8 mouse cellular contexts compared by ENCODE assay signal in the genomic region with DNA sequence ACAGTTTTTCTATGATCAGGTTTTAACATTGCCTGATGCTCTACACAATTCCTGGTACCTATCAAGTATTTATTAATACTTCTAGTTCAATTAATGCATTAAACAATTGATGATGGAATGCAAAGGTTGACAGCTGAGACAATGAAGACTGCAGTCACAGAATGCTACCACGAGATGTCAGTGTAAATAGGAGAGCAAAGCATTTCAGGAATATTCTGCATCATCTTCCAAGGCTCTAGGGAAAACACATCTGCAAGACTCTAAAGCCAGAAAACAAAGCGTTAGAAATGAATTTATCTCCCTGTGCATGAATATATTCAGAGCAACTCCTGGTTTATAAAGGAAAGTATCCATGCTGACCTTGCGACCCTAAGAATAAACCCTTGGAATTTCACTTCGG.
DNase-seq lines count a peak whose midpoint lies in the region; ATAC-seq and TF ChIP-seq lines count a peak whose summit lies in the region.

No protein-coding gene starts in this region.

- H3K4me1 ChIP-seq in kidney, adult 2 months (ENCODE audit: control insufficient read depth, insufficient read depth, low read length) = no peaks in the 10 kb centered on the region
- H3K4me1 ChIP-seq in limb, embryonic 14.5 days (ENCODE audit: control insufficient read depth, insufficient read depth, low read length) = peaks cover 25% of the 10 kb centered on the region

- no peak overlapping the region for H3K4me3 ChIP-seq in kidney, adult 2 months (ENCODE audit: insufficient read depth, low read depth, low read length)
- no peak overlapping the region for H3K4me3 ChIP-seq in limb, embryonic 14.5 days (replicated peaks; ENCODE audit: low read length)

- H3K27ac ChIP-seq in kidney, adult 2 months (ENCODE audit: insufficient read depth, low read depth, low read length) = peak overlapping the region; percentile 71
- H3K27ac ChIP-seq in limb, embryonic 14.5 days (replicated peaks; ENCODE audit: low read depth, low read length) = no peak overlapping the region

- no peak for ATAC-seq in limb, embryonic 14.5 days (ENCODE audit: low FRiP score, low read depth)
- no peak for ATAC-seq in inflammation-experienced regulatory T-cells, adult 6 months

- H3K36me3 ChIP-seq in kidney, adult 2 months (ENCODE audit: control insufficient read depth, insufficient read depth, low read length) = no peaks in the 10 kb centered on the region
- no peaks in the 10 kb centered on the region for H3K36me3 ChIP-seq in limb, embryonic 14.5 days (ENCODE audit: control insufficient read depth, insufficient read depth, low read length)

- no peaks in the 10 kb centered on the region for H3K27me3 ChIP-seq in kidney, adult 2 months (replicated peaks; ENCODE audit: control insufficient read depth, insufficient read depth, low read length)
- H3K27me3 ChIP-seq in limb, embryonic 14.5 days (ENCODE audit: control insufficient read depth, insufficient read depth, low read length) = no peaks in the 10 kb centered on the region

- TF ChIP-seq POLR2A in kidney, adult 2 months (IDR thresholded peaks at IDR 0.05; ENCODE audit: low read depth, low read length) = no peak
- no peak for TF ChIP-seq POLR2A in brain, embryonic 14.5 days (IDR thresholded peaks at IDR 0.05; ENCODE audit: borderline replicate concordance, extremely low read depth, insufficient read depth, insufficient read length, poor library complexity, severe bottlenecking)
- no peak for TF ChIP-seq POLR2A in limb, embryonic 14.5 days (IDR thresholded peaks at IDR 0.05; ENCODE audit: borderline replicate concordance, extremely low read depth, insufficient read depth, insufficient read length)

- whole genome bisulfite sequencing in kidney, adult 2 months = 44% methylated on average over 4 of the region's 4 CpGs
- WGBS in limb, embryonic 14.5 days = 41% methylated on average over 4 of the region's 4 CpGs

- H3K9ac ChIP-seq in limb, embryonic 14.5 days (ENCODE audit: low read depth, low read length, severe bottlenecking) = no peak overlapping the region

- no peaks in the 10 kb centered on the region for H3K9me3 ChIP-seq in limb, embryonic 14.5 days (ENCODE audit: control insufficient read depth, low read length)

- no peak overlapping the region for H3K4me2 ChIP-seq in limb, embryonic 14.5 days (replicated peaks; ENCODE audit: low read depth, low read length, severe bottlenecking)

- TF ChIP-seq CTCF in kidney, adult 2 months (conservative IDR thresholded peaks at IDR 0.05; ENCODE audit: insufficient read depth, insufficient read length, low read depth, low read length) = peak; percentile 34; the same call in 1 of the 2 replicates
- TF ChIP-seq CTCF in brain, embryonic 14.5 days (IDR thresholded peaks at IDR 0.05; ENCODE audit: borderline replicate concordance, extremely low read depth, insufficient read depth, insufficient read length) = peak; percentile 54; the same call in 1 of the 2 replicates

- peak; percentile 5 for DNase-seq in adrenal gland, postnatal 10 days
- no peak for DNase-seq in adrenal gland, postnatal 4 days (ENCODE audit: low spot score in 2 of 2)
- peak; percentile 59 for DNase-seq in kidney, adult 2 months
- no peak for DNase-seq in kidney, adult 18-20 months
- DNase-seq in brain, embryonic 14.5 days (ENCODE audit: low read depth) = peak; percentile 71
- peak; percentile 57 for DNase-seq in limb, embryonic 14.5 days (ENCODE audit: low spot score)
- no peak for DNase-seq in right cerebral cortex, postnatal 4 days

Comparison
In these comparisons a context has a peak if more than half of its experiments do, and no peak if none do; other contexts are left out.
1. DNase-seq: peak in adrenal gland, postnatal 10 days (single experiment), kidney, adult 2 months (single experiment), brain, embryonic 14.5 days (single experiment) and limb, embryonic 14.5 days (single experiment); none in adrenal gland, postnatal 4 days (0 of 2), kidney, adult 18-20 months (single experiment) and right cerebral cortex, postnatal 4 days (single experiment).